Mouse (Mus musculus): ENCODE data around the gene Iqca.

Iqca gene

DNA sequence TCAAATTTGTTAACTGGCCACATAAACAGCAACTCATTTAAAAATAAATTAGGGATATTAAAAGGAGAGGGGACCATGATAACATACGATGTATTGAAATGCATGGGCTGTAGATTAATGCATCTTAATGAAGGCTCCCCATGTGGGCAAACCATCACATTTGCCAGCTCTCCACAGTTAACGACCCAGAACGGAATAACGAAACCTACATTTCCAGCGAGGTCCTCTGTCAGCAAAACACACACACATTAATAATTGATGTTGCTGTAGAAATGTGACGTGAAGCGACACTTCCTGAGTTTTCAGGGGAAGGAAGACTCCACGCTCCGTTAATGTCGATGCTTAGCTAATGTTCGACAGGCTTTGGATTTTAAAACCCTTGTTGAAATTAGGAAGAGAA, 20.8 kb downstream of the Iqca start:
- CTCF ChIA-PET = interaction anchor here (0.5 kb wide), 1 partner anchor 678 kb away, joined by 21 read pairs; no protein-coding TSS in a partner anchor

DNA sequence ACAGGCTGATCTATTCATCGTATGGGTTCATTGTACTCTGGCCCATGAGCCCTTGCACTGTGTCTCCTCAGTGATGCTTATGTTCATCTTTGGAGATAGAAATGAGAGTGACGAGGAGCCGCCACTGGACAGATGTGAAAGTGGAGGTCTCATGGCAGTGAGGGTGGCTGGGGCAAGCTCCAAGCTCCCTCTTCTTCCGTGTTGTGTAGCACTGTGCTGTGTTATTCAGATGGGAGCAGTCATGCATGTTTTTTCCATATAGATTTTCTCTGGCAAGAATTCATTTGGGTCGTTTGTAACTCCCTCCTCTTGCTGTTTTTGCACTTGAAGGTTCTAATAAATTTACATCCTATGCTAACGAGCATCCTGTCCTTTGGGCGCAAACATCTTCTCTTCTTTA, 21.2 kb downstream of the Iqca start:
- CTCF ChIA-PET = interaction anchor here (0.5 kb wide), 1 partner anchor 679 kb away, joined by 21 read pairs; no protein-coding TSS in a partner anchor

DNA sequence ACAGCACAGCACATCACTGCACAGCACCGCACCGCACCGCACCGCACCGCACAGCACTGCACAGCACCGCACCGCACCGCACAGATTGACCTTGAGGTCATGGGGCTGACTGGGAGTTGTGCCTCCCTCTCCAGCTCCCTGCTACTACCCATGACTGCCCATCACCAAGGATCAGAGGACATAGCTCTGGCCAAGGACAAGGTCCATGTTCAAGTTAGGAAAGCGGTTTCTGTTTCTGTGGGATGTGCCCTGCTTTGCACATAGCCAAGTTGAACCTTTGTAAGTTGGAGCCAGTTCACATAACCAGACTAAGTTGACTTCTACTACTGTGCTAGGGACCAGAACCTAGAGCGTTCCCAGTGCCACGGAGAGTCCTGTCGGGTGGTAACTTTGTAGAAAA, 28.6 kb downstream of the Iqca start:
- CTCF ChIA-PET = no interaction called here

DNA sequence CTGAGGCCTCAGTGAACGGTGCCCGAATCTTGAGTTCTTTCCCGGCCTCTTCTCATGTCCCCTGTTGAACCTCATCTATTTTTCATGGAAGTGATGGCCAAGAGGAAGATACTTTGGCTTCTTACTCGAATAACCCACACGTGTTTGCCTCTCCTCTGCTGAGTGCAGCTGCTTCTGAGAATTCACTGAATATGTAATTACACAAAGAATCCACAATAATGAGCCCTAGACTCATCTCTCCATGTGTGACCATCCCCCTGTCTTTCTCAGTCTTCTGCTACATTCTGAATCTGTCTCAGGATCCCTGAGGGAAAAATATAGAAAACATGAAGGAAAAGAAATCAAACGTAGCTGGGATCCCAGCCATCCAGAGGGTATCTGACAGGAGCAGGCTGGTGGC, 32.5 kb downstream of the Iqca start:
- CTCF ChIA-PET = no interaction called here

DNA sequence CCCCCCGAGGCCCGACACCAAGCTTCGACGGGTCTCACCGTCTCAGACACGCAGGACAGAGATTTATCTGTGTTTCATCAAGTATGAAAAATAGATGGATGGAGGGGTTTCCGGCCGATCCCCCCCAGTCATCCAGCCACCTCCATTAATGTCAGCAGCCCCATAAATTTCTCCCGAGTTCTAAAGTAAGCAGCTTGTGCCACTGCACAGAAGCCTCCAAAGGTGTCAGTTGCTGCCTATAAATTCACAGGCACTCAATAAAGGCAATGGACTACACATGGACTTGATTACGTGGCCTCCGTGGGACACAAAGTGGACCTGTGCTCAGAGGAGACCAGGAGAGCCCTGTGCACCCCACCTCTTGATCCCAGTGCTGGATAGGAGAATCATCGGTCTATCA, 34.0 kb downstream of the Iqca start:
- CTCF ChIA-PET = no interaction called here

DNA sequence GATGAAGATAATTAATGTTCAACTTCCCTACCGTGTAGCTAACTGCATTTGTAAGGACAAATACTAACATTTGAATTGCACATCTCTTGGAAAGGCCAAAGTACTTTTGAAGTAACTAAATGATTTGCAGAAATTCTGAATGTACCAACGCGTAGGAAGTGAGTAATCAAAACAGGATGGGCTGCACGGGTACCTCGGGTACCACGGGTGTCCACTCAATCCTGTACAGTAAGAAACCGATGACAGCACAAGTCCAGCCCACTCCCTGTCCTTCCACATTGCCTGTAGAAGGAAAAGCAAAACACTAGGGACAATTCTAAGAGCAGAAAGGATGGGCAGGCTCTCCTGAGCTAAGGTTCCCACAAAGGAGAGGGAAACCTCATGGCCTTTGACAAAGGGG, 36.0 kb downstream of the Iqca start:
- CTCF ChIA-PET = no interaction called here

DNA sequence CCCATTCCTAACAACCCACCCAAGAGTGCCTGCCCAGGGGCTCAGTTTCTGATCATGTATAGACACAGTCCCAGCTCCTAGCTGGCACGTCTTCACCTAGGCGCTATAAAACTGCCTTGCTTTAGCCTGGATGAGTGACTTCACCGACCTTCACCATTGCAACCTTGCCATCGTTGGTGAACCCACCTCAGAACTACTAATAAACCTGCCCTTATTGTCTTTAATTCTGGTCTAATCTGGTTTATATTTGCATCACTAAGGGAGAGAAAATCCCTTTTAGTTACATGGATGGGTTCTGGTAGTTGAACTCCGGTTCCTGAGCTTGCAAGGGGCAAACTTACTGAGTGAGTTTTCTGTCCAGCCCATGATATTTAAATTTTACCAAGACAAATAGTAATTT, 38.6 kb downstream of the Iqca start:
- CTCF ChIA-PET = no interaction called here

DNA sequence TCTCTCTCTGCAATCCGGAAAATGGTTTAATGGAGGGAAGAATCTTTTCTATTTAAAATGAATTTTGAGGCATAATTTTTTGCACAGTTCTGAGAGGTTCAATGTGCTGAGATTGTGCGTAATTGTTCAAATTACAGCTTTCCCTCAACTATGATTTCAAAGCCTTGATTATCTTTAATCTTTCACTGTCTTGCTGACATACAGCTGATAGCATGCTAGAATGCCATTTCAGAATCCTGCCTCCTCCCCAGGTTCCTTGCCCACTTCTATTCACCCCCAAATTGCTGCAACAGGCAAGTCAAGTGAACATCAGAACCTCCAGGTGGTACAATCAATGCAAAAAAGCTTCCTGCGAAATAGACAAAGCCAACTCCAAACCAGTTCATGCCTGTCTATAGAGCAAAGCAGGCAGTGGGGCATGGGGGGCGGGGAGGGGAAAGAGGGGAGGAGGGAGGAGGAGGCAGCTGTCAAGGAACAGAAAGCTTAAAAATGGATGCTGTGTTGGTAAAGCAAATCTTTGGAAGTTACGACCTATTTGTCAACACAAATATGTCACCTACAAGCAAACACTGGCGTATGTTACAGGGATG, 39.5 kb downstream of the Iqca start:
- CTCF ChIA-PET = no interaction called here

DNA sequence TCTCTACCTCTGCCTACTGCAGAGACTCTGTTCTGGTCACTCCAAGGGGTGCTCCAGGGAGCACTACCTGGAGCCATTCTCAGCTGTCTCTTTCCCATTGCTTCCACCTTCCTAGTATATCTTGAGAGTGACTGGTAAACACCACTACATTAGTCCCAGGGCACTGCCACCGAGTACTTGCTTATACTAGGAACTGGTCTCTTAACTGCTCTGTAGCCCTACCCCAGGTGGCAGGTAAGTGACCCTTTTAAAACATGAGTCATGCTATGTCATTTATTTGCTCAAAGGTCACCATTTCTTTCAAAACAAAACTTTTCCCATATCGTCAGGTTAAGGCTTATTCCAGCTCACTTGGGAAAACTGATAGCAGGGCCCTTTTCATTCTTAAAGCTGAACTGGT, 40.5 kb downstream of the Iqca start:
- CTCF ChIA-PET = no interaction called here

DNA sequence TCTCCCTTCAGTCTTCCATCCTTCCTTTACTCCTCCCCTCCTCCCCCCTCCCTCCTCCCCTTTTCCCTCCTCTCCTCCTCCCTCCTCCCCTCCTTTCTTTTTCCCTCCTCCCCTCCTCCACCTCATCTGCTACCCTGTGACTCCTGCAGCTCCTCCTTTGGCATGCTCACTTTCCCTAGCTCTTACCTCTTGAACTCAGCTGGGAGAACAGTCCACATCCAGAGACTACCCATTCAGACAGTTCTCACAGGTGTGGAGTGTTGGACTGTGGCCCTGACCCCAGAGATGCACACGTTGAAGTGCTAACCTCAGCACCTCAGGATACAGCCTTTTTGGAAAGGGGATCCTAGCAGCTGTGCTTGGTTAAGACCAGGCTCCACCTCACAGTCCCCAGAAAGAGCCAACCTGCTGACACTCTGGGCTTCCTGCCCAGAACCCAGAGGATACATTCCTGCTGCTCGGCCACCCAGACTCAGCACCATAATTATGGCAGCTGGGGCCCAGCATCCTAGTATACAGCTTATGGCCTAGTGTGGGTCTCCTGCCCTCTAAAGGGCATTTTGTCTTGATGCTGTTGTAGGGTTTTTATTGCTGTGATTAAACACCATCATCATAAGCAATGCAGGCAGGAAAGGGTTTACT, 41.9 kb downstream of the Iqca start:
- CTCF ChIA-PET = no interaction called here

DNA sequence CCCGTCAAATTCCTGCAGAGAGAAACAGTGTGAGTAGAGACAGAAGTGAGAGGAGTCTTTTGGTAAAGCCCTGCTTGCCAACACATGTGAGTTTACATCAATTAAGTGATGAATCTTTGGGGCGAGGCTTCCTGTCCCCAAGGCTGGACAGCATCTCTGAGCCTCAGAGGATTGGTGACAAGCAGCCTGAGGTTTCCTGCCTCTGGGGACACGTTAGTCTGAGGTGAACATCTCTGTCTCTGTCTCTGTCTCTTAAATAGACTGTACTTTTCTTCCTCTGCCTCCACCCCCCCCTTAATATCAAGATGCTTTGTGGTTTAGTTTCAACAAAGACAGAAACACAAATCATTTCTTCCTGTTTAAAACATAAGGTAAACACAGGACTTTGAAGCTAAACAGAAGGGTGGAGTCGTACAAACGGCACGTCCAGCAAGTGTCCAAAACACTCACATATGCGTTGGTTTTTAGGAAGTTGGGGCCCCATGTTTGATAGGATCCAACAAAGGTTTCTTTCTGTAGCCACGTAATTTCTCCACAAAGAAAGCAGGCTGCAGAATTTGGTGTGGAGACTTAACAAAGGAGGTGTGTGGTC, 49.2 kb downstream of the Iqca start:
- CTCF ChIA-PET = no interaction called here

DNA sequence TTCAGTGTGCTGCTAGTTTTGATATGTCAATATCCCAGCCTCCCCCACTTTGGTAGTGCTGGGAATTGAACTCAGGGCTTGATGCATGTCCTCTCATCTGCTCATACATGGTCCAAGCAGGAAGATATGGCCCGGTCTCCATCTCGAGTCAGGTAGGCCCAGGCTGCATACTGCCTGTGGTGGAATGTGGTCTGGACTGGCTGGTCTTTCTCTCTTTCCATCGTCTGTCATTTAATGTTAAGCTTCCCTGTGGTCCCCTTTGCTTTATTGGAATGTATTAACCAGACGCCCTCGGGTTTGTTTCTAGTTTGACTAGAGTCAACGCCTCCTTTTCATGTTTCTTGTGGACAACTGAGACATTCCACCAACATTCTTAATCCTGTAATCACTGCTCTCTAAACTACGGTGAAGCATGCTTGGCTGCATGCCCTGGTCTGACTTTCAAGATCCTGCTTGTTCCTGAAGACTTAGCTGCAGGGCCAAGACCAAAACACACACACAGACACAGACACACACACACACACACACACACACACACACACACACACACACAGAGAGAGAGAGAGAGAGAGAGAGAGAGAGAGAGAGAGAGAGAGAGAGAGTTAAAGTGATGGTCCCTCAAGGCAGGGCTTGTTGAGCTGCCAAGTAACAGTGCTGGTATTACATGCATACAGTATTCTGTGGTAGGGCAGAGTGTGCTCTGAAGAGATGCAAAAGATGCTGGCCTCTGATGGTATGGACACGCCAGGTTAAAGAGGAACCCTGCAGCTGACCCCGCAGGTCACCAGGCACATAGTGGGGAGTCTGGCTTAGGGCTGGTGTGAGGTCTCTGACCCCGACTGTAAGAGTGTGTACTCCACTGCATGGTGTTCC, 52.6 kb downstream of the Iqca start:
- CTCF ChIA-PET = no interaction called here

DNA sequence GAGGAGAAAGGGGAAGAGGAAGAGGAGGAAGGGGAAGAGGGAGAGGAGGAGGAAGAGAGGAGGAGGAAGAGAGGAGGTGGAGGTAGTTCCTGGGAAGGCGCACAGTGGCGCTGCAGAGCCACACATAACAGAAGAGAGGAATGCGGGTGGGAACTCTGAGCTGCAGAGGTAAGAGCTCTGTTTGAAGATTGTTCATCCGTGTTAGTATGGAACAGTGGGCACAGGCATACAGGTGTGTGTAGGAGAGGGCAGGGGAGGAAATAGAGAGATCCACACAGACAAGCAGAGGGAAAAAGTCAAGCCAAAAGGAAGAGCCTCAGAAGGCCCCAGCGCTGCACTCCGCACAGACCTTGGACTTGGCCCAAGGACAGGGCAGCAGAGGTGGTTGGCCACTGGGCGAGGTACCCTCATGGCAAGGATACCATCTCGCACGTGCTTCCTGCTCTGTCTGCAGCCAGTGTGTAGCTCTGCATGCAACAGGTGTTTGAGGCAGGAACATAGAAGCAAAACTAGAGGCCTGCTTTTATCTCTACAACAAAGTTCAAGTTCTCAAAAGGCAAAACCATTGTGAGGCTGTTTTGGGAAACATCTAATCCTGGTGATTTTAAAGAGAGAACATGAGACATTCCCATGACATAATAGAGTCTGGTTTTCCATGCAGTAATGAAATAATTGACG, 60.2 kb downstream of the Iqca start:
- CTCF ChIA-PET = no interaction called here

DNA sequence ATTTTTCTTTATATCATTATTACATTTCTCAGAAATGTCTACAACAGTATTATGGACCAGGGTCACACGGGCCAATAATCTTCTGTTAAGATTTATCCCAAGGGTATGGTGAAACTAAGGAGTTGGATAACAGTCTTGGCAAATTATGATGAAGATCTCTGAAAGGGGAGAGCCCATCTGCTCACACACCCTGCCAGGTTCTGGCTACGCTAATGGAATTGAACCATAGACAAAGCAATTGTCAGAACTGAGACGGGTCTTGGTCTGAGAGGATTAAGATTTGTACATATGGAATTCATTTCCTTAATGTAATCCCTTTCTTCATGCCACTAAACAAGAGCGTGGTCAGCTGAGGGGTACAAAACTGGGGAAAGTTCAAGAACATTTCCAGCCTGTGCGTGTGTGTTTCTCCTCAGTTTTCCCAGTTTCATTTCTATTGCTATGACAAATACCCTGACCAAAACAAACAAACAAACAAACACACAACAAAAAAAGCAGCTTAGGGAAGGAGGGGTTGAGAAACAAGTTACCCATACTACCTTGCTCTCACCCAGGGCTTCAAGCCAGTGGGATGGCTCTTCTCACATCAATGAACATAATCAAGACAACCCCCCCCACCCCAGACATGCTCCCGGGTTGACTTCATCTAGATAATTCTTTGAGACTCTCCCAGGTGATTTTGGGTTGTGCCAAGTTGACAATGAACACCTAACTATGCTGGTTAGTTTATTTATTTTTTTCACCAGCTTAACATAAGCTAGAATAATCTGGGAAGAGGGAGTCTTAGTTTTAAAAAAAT, 64.8 kb downstream of the Iqca start:
- CTCF ChIA-PET = no interaction called here

DNA sequence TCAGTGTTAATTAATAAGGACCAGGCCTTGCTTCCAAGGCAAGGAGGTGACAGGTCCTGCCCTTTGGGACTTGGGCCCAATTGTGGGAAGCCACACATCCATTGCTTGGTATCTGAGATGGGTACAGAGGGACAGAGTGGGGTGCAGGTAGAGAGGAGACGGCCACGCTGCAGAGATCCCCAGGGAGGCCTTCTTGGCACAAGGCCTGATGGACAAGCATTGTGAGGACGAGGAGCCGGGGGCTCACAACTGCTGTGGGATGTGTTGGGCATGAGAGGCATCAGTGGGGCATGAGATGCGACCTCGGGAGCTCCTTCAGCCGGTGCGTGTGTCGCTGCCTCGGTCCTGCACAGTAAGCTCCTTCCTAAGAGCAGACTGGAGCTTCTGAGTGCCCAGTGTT, 66.7 kb downstream of the Iqca start:
- CTCF ChIA-PET = no interaction called here

DNA sequence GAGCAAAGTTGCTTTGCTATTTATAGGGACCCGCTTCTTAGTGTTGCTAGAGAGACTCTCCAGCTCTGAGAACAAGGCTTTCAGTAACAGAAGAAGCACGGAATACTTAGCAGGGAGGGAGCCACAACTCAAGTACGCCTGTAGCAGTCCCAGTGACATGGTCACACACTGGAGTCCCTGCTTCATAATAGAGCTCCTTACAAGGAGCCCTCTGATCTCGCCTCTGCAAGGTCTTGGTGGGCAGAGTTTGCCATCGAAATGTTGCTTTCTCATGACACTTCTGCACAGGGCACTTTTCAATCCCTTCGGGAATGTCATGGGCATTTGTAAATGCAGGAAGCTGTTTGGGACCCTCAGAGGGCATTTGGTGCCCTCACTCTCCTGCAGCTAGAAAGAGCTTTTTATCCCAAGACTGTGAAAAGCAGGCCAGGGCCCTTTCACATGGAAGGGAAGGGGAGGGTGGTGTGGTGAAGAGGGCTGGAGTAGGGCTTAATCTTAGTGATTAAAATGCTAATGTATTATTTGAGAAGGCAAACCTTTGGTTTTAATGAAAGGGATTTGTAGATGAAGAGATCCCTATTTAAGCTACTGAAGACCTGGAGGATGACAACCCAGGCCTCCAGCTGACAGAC, 67.6 kb downstream of the Iqca start:
- CTCF ChIA-PET = no interaction called here

DNA sequence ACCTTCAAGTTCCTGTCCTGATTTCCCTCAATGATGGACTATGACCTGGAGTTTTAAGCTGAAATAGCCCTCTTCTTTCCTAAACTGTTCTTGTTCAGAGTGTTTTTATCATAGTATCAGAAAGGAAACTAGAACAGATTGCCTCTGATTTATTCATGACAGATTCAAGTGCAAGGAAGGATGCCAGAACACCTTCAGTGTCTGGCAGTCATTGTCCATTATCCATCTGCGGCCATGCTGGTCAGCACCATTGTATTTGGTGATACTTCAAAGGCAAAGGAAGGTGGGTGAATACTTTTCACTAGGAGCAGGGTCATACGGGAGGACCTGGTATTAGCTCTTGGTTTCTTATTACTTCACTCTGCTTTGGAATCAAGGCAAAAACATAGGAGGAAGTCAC, 76.9 kb downstream of the Iqca start:
- CTCF ChIA-PET = no interaction called here

DNA sequence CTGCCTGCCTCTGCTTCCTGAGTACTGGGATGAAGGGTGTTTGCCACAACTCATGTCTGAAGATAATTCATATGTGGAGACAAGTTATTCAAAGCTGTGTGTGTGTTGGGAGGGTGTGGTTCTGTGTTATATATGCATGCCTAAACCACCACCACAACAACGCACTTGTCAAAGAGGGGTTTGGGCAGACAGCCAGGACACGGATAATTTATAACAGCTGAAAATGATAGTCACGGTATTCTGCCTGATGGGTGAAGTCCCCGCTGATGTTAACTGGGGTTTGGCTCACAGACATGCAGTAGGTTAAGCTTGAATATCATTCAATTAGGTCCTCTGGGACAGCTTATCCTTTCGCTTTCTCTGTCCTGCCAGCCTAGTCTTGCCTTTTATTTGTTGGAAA, 78.4 kb downstream of the Iqca start:
- CTCF ChIA-PET = no interaction called here

DNA sequence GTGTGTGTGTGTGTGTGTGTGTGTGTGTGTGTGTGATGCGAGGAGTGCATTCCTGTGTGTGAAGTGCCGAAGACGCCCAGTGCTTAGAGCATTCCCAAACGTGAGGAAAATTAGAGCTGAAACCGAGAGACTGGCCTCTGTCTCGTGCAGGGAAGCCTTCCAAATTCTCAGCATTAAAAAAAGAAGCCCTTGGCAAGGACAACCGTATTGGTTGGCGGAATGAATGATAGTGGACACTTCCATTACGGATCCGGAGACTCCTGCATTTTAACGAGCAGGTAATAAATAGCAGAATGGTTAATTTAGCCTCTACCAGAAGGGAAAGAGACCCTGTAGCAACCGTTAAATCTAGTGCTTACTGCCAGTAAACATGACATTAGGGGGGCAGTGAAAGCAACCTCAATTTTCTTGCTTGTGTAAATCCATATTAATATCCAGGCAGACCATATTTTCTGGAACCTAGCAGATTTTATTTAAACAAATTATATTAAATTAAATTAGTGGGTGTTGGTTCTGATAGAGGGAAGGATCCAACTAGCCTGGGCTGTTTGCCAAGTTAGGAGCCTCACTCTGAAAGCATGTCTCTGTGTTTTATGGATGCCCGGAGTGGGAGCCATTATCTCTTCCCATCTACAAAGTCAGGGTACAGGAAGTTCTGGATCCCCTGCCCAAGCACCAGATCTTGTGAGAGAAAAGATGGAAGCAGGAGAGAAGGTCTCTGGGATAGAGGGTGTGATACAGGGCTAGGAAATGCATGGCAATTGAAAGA, 81.2 kb downstream of the Iqca start:
- CTCF ChIA-PET = no interaction called here

DNA sequence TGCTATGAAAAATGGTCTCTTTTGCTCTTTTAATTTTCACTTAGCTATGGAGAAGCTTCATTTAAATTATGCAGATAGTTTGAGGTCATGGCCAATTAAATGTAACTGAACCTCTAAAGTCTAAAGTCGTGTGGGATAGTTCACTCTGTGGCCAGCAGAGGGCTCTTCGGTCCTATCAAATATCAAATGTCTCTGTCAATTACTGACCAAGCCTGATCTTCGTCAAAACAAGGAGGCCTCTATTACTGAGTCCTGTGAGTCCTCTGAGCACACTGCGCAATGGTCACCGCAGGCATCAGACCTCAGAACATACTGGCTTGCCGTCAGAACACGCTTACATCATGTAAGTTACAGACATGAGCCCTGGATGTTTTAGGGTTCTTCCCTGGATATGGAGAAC, 92.6 kb downstream of the Iqca start:
- CTCF ChIA-PET = no interaction called here

All from spleen, embryonic (tissue).